Mouse (Mus musculus) right cerebral cortex, adult 18-20 months (tissue): Measurements from ENCODE around the gene Clec2l.
"Not testable (repeated sequence)": the region's sequence is repeated elsewhere in the genome, so short reads cannot be mapped to it uniquely, and the experiment has no call there.

ENCODE experiments used
- DNase-seq: peaks from one replicate; pipeline ENCODE4 v3.0.0; 2022; ENCODE audit warnings: mixed read lengths

Clec2l gene

GRCm38 (mm10) chr6:38662714-38663615 lies at the start of gene Clec2l:
TSS of gene Clec2l (plus strand) at chr6:38663069.
- peak; percentile 67 for DNase-seq

GRCm38 (mm10) chr6:38622406-38622805 lies 40.5 kb upstream of the Clec2l start:
- peak; percentile 28 for DNase-seq

GRCm38 (mm10) chr6:38623457-38623856 lies 39.4 kb upstream of the Clec2l start:
- no peak for DNase-seq

- peak; percentile 40 for DNase-seq
Observed at GRCm38 (mm10) chr6:38624439-38624838, 38.4 kb upstream of the Clec2l start.

GRCm38 (mm10) chr6:38626086-38626485 lies 36.8 kb upstream of the Clec2l start:
- no peak for DNase-seq

GRCm38 (mm10) chr6:38627081-38627480 lies 35.8 kb upstream of the Clec2l start:
- DNase-seq = no peak

GRCm38 (mm10) chr6:38627486-38627885 lies 35.4 kb upstream of the Clec2l start:
- no peak for DNase-seq

- no peak for DNase-seq
Observed at GRCm38 (mm10) chr6:38629556-38629955, 33.3 kb upstream of the Clec2l start.

GRCm38 (mm10) chr6:38632826-38633225 lies 30.0 kb upstream of the Clec2l start:
- no peak for DNase-seq

- DNase-seq = no peak
Observed at GRCm38 (mm10) chr6:38634461-38634860, 28.4 kb upstream of the Clec2l start.

- peak; percentile 35 for DNase-seq
Observed at GRCm38 (mm10) chr6:38635941-38636851, 26.7 kb upstream of the Clec2l start.

- peak; percentile 43 for DNase-seq
Observed at GRCm38 (mm10) chr6:38636852-38637618, 25.8 kb upstream of the Clec2l start, which contains the start of gene Klrg2. TSS of gene Klrg2 (minus strand) at chr6:38637242.

GRCm38 (mm10) chr6:38640401-38640800 lies 22.5 kb upstream of the Clec2l start:
- no peak for DNase-seq

- no peak for DNase-seq
Observed at GRCm38 (mm10) chr6:38641228-38641627, 21.6 kb upstream of the Clec2l start.

- no peak for DNase-seq
Observed at GRCm38 (mm10) chr6:38641645-38642044, 21.2 kb upstream of the Clec2l start.

- DNase-seq = no peak
Observed at GRCm38 (mm10) chr6:38642593-38642992, 20.3 kb upstream of the Clec2l start.

GRCm38 (mm10) chr6:38643039-38643438 lies 19.8 kb upstream of the Clec2l start:
- DNase-seq = no peak

GRCm38 (mm10) chr6:38649545-38649944 lies 13.3 kb upstream of the Clec2l start:
- no peak for DNase-seq

- peak; percentile 66 for DNase-seq
Observed at GRCm38 (mm10) chr6:38650263-38650937, 12.5 kb upstream of the Clec2l start.

- no peak for DNase-seq
Observed at GRCm38 (mm10) chr6:38661626-38662025, 1.2 kb upstream of the Clec2l start.

- DNase-seq = no peak
Observed at GRCm38 (mm10) chr6:38669580-38669979, 6.7 kb downstream of the Clec2l start.

- DNase-seq = not testable (repeated sequence)
Observed at GRCm38 (mm10) chr6:38670488-38670887, 7.6 kb downstream of the Clec2l start.
